Mouse (Mus musculus) spleen, adult 18-20 months (tissue): ENCODE data around the gene Six6.

Experiments used
- DNase-seq, 2 experiments: peaks; one replicate each; pipeline ENCODE4 v3.0.0; 2022; ENCODE audit warnings: mixed read lengths in 2 of 2

Six6 gene

DNA sequence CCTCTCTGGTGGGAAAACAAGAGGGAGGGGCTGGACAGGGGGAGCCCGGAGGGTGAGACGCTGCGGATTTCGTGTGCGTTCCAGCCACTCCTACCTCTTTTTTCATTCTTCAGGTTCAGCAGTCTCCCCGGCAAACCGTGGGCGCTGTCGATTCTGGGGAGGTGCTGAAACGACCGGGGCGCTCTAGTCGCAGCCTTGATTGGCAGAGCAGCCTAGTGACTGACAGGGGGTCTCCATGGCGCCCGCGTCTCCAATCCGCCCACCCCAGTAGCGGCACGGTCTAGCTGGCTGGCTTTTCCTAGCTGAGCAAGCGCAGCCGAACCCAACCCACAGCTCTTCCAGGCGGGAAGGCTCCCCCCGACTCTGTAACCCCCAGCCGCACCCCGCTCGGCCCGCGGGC lies at the start of gene Six6:
TSS of gene Six6 (plus strand) at position 277 of the 400 bp plus-strand sequence.
- DNase-seq, result no peak

DNA sequence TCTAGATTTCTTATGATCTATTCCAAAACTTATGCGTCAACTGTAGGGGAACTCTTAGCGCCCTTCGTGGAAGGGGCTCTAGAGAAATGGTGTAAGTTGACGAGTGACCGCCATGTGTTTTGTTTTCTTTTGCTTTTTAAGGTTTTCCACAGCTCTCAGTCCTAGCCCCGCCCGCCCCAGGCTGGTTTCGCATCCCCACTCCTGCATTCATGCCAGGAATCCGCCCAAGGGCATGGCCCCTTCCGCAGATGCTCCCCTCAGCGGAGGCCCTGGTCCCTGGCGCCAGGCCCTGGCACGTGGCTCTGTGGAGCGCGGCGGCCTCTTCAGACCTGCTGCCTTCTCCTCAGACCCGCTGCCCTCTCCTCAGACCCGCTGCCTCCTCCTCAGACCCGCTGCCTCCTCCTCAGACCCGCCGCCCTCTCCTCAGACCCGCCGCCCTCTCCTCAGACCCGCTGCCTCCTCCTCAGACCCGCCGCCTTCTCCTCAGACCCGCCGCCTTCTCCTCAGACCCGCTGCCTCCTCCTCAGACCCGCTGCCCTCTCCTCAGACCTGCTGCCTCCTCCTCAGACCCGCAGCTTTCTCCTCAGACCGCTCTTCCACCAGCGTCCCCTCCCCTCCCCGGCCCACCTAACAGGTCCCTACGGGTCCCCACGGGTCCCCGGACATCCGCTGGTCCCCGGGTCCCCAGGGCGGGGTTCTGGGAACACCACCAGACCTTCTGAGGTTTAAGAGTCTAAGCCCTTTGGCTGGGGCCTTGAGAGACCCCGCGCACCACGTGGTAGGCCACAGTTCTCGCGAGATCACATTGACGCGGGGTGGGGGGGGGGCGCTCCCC lies 22.3 kb upstream of the Six6 start:
- DNase-seq, result no peak

DNA sequence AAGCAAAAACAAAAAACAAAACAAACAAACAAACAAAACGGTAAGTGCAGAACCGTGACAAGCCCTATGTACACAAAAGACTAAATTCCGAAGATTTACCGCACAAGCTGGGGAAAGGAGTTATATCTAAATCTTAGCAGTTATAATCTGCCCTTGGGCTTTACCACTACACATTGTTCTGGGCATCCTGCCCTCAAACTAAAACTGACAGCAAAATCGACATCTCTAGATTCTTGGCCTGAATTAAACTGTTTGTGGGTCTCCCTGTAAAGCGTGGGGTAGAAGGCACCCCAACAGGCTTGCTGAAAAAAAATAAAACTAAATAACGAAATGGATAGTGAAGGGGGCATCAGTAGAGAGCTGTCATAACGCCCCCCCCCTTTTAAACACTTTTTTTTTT lies 2.9 kb upstream of the Six6 start:
- DNase-seq, result no peak

DNA sequence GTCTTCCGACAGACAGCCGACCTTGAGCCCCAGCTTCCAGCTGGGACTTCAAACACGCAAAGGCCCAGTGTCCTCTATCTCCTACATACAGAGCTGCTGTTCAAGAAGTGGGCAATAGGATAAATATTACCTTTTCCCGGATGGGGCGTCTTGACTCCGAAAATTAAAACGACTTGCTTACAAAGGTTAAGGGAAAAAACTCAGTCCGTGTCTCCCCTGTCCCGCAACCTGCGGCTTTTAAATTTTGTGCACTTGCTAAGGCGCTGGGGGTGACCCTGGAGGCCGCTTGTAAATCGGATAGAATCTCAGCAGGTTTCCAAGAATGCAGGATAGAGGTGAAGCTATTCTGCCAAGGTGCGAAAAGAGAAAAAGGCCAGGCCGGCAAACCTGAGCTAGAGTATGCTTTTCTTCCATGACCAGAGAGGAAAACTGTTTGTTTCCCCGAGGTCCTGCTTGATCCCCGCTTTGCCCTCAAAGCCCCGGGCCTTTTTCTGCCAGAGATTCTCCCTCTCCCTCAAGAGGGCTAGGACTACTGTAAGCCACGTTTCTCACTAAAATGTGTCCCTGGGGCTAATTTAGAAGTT lies 2.1 kb upstream of the Six6 start:
- DNase-seq, result no peak

DNA sequence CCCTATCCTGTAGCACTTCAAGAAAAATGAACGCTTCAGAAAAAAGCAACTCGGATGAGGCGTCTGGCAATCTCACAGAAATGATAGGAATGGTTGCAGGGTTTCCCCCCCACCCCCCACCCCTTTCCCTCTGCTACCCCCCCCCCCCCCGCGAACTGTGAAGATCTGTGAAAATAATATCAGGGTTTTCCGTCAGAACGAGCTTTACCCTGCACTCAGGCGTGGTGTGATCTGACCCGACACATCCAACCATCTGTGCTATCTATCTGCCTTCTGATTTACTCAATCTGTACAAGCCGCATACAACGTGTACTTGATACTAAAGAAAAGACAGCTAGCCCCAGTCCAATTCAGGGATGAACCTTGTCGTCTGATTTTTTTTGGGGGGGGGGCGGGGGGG lies 1.5 kb upstream of the Six6 start:
- DNase-seq, result no peak

DNA sequence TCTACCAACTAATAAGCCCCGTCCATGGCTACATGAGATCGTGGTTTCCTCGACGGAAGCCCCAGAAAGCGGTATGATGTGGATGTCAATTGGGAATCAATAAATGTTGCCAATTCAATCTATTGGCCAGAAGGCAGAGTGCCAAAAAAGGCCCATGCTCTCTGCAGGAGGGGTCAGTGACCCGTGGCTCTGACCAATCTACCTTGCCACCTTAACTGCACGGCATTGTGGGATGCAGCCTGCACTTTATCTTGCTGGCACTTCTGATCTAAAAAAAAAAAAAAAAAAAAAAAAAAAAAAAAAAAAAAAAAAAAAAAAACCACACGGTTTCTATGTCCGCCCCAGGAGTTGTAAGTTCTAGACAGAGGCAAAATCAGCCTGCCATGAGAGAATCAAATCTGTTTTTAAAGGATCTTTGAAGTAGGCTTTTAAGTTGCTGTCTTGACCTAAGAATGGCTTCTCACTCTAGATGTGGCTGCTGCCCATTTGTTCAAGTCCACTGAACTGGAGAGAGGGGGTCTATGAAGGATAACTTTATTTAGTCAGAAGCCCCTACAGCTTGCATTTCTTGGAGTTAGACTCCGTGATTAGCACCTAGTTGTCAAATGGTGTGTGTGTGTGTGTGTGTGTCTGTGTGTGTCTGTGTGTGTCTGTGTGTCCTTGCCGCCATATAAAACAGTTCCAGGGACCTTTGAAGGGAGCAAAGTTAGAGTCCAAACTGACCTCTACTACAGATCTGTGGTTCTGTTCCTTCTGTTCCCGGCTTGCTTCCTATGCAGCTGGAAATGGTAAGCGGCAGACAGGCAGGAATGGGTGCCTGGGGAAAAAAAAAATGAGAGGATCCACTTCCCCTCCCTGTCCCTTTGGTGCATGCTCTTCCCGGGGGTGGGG lies 847 bp upstream of the Six6 start:
- DNase-seq, result no peak

DNA sequence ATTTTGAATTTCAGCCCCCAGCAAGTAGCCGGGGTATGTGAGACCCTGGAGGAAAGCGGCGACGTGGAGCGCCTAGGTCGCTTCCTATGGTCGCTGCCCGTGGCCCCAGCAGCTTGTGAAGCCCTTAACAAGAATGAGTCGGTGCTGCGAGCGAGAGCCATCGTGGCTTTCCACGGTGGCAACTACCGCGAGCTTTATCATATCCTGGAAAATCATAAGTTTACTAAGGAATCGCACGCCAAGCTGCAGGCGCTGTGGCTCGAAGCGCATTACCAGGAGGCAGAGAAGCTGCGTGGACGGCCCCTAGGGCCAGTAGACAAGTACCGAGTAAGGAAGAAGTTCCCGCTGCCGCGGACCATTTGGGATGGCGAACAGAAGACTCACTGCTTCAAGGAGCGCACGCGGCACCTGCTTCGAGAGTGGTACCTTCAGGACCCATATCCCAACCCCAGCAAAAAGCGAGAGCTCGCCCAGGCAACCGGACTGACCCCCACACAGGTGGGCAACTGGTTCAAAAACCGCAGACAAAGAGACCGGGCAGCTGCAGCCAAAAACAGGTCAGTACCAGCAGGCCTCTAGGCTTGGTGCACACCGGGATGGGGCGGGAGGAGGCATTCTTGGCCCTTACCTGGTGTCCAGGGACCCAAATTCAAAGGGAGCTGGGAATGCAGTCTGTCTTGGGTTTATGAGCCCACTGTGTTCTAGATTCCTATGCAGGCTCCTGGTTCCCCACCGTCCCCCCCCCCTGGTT lies 554 bp downstream of the Six6 start, which contains the start of gene 4930447C04Rik:
TSS of gene 4930447C04Rik (minus strand) at position 704 of the 751 bp plus-strand sequence.
- no peak for DNase-seq

DNA sequence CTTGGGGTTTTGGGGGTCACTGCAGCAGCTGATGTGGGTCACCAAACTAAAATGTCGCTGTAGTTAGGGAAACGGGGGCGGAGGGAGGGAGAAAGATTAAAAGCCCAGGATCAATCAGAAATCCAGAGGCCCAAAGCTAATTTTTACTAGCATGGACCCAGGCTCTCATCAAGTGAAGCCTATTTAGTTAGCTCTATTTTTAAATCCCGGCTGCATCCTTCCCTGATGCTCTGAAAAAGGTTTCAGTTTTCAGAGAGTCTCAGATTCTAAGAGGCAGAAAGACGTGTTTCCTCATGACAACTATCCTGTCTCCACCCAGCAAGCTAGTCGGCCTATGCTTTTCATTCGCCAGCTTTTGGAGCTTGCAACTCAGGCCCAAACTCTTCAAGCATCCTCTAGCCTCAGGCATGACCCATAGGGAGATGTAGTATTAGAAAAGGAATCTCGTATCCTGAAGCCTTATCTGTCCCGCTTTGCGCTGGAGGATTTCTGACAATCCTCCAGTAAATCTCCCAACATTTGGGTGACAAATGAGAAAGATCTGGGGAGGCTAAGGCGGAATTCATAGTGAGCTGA lies 1.2 kb downstream of the Six6 start:
- DNase-seq, result no peak

DNA sequence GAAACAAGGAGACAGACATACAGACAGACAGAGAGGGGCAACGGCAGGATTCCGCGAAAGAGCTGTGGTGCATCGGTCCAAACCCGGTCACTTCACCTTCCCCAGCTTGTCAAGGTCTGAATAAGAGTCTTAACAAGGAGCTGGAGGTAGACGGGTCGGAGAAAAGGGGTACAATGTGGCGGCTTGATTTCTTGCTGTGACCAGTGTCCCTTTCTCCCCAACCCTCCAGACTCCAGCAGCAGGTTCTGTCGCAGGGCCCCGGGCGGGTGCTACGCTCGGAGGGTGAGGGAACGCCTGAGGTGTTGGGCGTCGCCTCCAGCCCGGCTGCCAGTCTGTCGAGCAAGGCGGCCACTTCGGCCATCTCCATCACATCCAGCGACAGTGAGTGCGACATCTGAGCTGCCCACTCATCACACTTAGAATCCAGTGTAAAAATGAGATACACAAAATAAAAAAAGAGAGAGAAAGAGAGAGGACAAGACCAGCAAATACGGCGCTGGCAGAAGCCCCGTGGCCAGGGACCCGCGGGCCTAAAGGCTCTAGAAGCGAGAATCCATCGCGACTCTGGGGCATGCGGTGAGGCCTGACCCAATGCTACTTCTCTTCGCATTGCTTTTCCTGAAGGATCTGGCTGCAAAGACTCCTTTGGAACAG lies 1.8 kb downstream of the Six6 start:
- no peak for DNase-seq

DNA sequence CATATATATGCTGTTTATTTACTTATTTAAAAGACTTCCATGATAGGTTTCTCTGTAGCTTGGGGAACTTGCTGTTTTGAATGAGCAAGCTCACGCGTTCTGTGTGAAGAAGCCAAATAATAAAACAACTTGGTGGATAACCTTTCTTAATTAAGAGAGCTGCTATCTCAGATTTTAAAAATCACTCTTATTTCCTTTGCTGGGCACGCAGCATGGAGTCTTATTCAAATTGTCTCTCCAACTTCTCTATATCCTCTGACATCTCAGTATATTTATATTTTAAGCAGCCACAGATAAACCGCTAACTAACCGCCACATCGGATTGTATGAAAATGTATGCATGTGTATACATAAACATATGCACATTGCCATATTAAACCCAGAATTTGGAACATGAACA lies 2.5 kb downstream of the Six6 start:
- no peak for DNase-seq

DNA sequence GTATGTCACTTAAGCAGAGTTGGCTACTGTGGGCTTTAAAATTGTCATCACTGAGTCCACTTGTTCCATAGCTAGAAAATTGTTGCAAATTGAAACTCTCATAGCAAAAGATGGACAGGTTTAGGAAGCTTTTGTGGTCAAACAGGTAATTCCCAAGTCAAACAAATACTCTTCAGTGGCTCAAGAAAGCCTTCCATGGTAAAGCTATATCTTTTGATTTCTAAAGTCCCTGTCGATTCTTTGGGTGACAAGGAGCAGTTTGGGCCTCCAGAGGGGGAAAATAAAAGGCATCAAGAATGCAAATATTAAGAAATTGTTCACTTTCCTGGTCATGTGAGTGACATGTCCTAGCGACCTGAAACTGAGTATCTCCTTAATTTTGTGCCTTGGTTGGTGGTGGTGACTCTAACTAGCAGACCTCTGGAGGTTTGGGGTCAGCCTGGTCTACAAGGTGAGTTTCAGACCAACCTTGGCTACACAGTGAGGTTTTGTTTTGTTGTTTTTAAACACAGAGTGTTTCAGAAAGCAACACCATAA lies 4.0 kb downstream of the Six6 start:
- DNase-seq, result no peak

DNA sequence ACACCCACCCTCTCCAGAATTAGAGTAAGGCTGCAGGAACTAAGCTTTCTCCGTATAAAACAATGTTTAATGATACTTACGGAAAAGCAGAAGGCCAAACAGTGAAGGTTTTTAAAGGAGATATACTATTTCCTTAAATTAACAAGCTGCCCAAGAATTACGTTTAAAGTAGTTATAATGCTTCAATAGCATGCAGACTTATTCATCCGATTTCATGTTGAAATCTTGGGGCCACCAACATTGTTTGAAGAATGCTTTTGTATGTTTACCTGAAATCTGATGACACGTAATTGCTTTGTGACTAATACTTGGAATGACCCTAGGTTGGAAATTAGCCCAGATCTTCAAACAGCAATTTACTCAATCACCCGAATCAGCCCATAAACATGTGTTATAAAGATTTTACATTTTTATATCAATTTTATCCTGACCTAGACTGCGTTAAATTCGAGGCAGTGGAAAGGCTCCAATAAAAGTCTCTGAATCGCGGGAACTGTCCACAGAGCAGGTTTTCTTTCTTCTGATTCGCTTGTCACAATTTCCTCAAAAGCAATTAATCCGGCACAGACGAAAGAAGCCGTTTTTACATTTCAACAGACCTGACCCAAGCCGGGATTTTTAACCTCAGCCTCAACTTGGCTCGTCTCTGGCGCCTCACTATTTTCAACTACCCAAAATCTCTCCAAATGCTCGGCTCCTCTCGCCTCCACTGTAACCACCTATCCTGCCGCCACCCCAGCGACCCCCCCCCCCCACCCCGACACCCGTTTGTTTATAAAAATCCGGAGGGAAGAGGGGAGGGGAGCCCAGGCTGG lies 4.9 kb downstream of the Six6 start:
- no peak for DNase-seq

DNA sequence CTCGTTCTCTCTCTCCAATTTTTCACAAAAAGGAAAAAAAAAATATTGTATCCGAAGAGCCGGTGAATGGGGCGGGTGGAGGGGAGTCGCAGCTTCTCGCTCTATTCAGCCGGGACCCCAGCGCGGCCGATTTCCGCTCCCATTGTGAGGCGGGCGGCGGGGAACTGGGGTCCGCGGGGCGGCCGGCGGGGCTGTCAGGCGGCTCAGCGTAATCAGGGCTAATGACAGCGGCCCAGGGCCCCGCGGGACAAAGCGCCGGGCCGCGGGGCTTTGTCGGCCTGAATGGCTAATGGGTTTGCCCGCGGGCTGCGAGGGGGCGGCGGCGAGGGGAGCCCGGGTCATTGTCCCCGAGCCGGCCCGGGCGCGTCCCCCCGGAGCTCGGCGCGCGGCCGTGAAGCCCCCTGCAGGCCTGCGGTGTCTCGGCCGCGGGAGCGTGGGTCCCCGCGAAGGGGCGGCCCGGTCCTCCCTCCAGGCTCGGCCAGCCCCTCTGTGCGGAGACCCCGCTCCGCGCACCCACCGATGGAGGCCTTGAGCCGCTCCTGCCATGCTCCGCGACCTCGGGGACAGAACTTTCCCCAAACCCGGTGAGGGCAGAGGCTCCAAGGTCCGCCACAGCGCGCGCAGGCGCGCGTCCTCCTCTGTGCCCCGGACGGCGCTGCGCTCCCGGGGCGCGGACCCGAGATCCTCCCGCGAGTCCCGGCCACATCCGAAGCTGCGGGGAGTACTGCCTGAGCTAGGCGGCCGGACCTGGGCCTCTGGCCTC lies 5.8 kb downstream of the Six6 start:
- no peak for DNase-seq

DNA sequence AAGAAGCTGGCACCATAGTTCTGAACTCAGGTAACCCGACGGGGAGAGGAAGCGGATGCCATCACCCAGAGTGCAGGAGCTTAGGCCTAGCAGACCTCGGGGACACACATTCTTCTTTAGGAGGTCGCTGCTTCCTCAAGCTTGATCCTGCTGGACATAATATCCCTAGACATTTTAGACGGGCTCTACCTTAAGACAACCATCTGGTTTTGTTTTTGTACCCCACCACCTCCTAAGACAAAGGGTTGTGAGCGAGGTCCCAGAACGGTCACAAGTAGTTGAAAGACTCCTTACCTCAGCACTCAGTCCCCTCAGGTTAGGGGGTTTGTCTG lies 6.3 kb downstream of the Six6 start:
- no peak for DNase-seq

DNA sequence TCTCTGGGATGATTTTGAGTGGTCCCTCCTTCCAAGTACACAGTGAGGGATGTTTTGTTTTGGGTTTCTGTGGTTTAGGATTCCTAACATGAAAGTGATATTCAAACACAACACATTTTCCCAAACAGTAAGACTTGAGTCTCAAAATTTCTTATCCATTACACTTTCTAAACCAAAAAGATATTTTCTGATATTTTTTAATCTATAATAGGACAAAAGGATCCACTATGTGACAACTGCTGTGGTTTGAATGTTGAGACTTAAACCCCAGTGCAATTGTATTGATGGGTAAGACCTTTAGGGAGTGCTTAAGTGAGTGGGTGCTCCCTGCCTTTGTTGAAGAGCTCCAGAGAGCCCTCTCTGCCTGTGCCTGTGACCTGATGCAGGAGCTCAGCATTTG lies 7.1 kb downstream of the Six6 start:
- no peak for DNase-seq

DNA sequence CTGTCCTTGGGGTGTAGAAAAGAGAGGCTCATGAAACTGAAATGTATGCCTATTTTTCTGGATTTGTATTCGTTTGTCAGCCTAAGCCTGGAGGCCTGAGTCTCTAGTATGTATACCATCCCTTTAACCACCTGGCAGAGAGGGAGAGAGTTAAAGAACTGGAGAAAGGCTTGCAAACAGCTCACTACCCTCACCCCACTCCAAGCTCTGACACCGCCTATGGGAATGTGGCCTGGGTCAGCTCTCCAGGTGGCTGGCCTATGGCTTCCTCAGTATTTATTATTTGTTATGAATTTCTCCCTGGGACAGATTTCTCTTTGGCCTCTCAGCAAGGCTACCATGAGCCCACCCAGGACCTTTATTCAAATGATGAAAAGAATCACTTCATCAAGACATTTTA lies 7.6 kb downstream of the Six6 start:
- DNase-seq, result no peak

DNA sequence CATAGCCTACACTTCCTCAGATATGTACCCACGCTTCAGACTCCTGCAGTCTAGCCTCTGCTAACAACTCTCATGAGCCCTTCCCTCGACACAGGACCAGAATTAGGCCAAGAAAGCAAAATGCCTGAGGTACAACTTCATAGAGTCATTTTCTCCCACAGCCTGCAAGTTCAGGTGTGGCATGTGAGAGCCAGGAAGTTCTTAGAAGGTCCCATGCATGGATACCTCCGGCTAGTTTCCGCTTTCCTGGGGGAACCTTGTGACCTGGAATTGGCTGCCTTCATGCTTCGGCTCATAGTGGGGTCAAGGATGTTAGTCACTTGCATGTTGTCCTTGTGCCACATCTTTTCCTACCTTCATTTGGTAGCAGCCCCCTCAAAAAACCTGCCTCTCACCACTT lies 13.4 kb downstream of the Six6 start:
- DNase-seq, result no peak

DNA sequence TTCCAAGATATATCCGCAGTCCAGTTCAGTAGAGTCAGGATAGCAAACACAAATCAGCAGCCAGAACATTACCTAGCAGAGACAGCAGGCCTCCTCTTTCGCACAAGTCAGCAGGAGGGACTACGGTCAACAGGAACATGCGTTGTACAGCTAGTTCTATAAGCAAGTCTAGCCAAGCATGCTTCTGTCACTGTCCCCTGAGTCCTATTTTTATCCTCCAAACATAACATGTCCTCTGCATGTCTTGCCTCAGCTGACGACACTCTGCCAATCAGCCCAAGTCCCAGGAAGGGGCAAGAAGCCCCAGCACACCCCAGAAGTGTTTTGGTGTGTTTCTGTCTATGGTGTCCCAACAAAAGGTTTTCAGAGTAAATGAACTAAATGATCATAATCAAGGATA lies 14.2 kb downstream of the Six6 start:
- DNase-seq, result no peak

DNA sequence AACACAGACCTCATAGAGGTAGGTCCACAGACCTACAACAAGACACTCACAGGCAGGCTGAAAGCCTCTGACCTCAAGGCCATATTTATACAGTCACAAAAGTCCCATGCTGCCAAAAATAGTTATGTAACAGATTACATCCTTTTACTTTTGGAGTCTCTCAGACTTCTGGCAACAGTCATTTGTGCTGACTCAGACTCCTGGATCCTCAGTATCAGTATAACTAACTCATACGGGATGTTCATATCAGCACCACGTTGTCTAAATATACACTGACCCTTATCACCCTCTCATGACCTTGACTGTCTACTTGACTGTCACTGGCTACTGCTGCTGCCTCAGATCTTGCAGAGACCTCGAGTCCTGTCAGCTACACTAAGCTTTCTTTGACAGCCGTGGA lies 15.2 kb downstream of the Six6 start:
- no peak for DNase-seq

DNA sequence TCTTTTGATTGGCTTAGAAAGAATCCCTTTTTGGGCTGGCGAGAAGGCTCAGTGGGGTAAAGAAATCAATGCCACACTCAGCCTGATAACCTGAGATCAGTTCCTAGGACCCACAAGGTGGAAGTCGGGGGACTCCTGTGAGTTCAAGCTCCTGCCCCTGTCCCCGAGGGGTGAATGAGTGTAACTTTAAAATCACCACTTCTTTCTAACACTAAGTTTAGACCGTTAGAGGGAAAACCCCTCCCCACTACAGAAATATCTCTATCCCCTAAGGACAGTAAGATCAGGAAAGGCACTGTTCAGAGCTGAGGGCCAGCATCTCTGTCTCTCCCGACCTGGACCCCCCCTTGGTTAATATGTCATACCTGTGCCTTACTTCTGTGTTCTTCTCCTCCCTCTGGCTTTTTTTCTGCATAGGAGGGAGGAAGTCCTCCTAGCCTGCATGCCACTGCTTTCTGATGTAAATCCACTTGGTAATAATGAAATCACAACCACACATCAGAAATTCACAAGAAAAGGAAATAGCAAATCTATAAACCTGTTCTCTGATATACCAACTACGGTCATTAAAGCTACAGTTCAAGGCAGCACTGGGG lies 18.2 kb downstream of the Six6 start:
- no peak for DNase-seq
